Mouse (Mus musculus): ENCODE results near the gene Uncx. TPM values are rescaled to one million over a fixed set of nuclear protein-coding genes. Genes with fewer than 3 reads are reported as not detected.
"Not testable (repeated sequence)": the region's sequence is repeated elsewhere in the genome, so short reads cannot be mapped to it uniquely, and the experiment has no call there.

Uncx gene
- polyA plus RNA-seq, 1 experiment from 2014 or later = not detected

GRCm38 (mm10) chr5:139566640-139567399, 23.5 kb downstream of the Uncx start:
- Histone ChIP-seq H3K36me3 (ENCODE audit: inconsistent target) (no peaks in the 10 kb centered on the region), H3K27ac (no peak overlapping the region), H3K79me2 (ENCODE audit: inconsistent target) (no peaks in the 10 kb centered on the region), H3K4me3 (ENCODE audit: inconsistent target) (no peak overlapping the region)
- 70% methylated on average over 6 of the region's 6 CpGs for WGBS (ENCODE audit: missing documents)

- Histone ChIP-seq H3K79me2 (ENCODE audit: inconsistent target) (no peaks in the 10 kb centered on the region), H3K36me3 (ENCODE audit: inconsistent target) (no peaks in the 10 kb centered on the region), H3K27ac (no peak overlapping the region), H3K4me3 (ENCODE audit: inconsistent target) (no peak overlapping the region)
- 55% methylated on average over 2 of the region's 2 CpGs for WGBS (ENCODE audit: missing documents)
Observed at GRCm38 (mm10) chr5:139568079-139568478, 24.8 kb downstream of the Uncx start.

GRCm38 (mm10) chr5:139572526-139572925, 29.2 kb downstream of the Uncx start:
- Histone ChIP-seq H3K36me3 (ENCODE audit: inconsistent target) (no peaks in the 10 kb centered on the region), H3K79me2 (ENCODE audit: inconsistent target) (no peaks in the 10 kb centered on the region), H3K4me3 (ENCODE audit: inconsistent target) (no peak overlapping the region), H3K27ac (no peak overlapping the region)
- WGBS (ENCODE audit: missing documents) = 43% methylated on average over 7 of the region's 7 CpGs

GRCm38 (mm10) chr5:139573606-139574311, 30.5 kb downstream of the Uncx start:
- WGBS (ENCODE audit: missing documents) = 80% methylated on average over 7 of the region's 7 CpGs
- Histone ChIP-seq H3K79me2 (ENCODE audit: inconsistent target) (no peaks in the 10 kb centered on the region), H3K36me3 (ENCODE audit: inconsistent target) (no peaks in the 10 kb centered on the region), H3K4me3 (ENCODE audit: inconsistent target) (no peak overlapping the region), H3K27ac (no peak overlapping the region)

- Histone ChIP-seq H3K79me2 (ENCODE audit: inconsistent target) (no peaks in the 10 kb centered on the region), H3K36me3 (ENCODE audit: inconsistent target) (no peaks in the 10 kb centered on the region), H3K27ac (no peak overlapping the region), H3K4me3 (ENCODE audit: inconsistent target) (no peak overlapping the region)
- 87% methylated on average over 9 of the region's 9 CpGs for WGBS (ENCODE audit: missing documents)
Observed at GRCm38 (mm10) chr5:139575054-139575453, 31.8 kb downstream of the Uncx start.

GRCm38 (mm10) chr5:139580171-139580743, 37.0 kb downstream of the Uncx start:
- H3K27ac ChIP-seq = no peak overlapping the region
- no peaks in the 10 kb centered on the region for H3K36me3 ChIP-seq (ENCODE audit: inconsistent target)
- H3K79me2 ChIP-seq (ENCODE audit: inconsistent target) = no peaks in the 10 kb centered on the region
- H3K4me3 ChIP-seq (ENCODE audit: inconsistent target) = no peak overlapping the region
- WGBS (ENCODE audit: missing documents) = 48% methylated on average over 27 of the region's 27 CpGs

- H3K36me3 ChIP-seq (ENCODE audit: inconsistent target) = no peaks in the 10 kb centered on the region
- no peaks in the 10 kb centered on the region for H3K79me2 ChIP-seq (ENCODE audit: inconsistent target)
- no peak overlapping the region for H3K27ac ChIP-seq
- no peak overlapping the region for H3K4me3 ChIP-seq (ENCODE audit: inconsistent target)
- 10% methylated on average over 10 of the region's 10 CpGs for WGBS (ENCODE audit: missing documents)
Observed at GRCm38 (mm10) chr5:139581308-139581868, 38.1 kb downstream of the Uncx start.

GRCm38 (mm10) chr5:139584971-139585747, 41.9 kb downstream of the Uncx start:
- Histone ChIP-seq H3K27ac (no peak overlapping the region), H3K36me3 (ENCODE audit: inconsistent target) (no peaks in the 10 kb centered on the region), H3K79me2 (ENCODE audit: inconsistent target) (no peaks in the 10 kb centered on the region), H3K4me3 (ENCODE audit: inconsistent target) (no peak overlapping the region)
- WGBS (ENCODE audit: missing documents) = 12% methylated on average over 39 of the region's 39 CpGs

GRCm38 (mm10) chr5:139585748-139586060, 42.4 kb downstream of the Uncx start:
- H3K27ac ChIP-seq = no peak overlapping the region
- H3K79me2 ChIP-seq (ENCODE audit: inconsistent target) = no peaks in the 10 kb centered on the region
- 23% methylated on average over 8 of the region's 8 CpGs for WGBS (ENCODE audit: missing documents)
- no peaks in the 10 kb centered on the region for H3K36me3 ChIP-seq (ENCODE audit: inconsistent target)
- H3K4me3 ChIP-seq (ENCODE audit: inconsistent target) = no peak overlapping the region

- not testable (repeated sequence) for H3K27ac ChIP-seq; H3K36me3 ChIP-seq (ENCODE audit: inconsistent target); H3K79me2 ChIP-seq (ENCODE audit: inconsistent target); H3K4me3 ChIP-seq (ENCODE audit: inconsistent target)
- WGBS (ENCODE audit: missing documents) = 88% methylated on average over 4 of the region's 5 CpGs
Observed at GRCm38 (mm10) chr5:139587459-139587858, 44.2 kb downstream of the Uncx start.

- not testable (repeated sequence) for H3K36me3 ChIP-seq (ENCODE audit: inconsistent target); H3K79me2 ChIP-seq (ENCODE audit: inconsistent target); H3K4me3 ChIP-seq (ENCODE audit: inconsistent target); H3K27ac ChIP-seq
- WGBS (ENCODE audit: missing documents) = 29% methylated on average over 5 of the region's 6 CpGs
Observed at GRCm38 (mm10) chr5:139590682-139591360, 47.5 kb downstream of the Uncx start.

- Histone ChIP-seq H3K79me2 (ENCODE audit: inconsistent target) (no peaks in the 10 kb centered on the region), H3K36me3 (ENCODE audit: inconsistent target) (no peaks in the 10 kb centered on the region), H3K4me3 (ENCODE audit: inconsistent target) (no peak overlapping the region), H3K27ac (no peak overlapping the region)
- 93% methylated on average over 3 of the region's 3 CpGs for WGBS (ENCODE audit: missing documents)
Observed at GRCm38 (mm10) chr5:139592011-139592410, 48.7 kb downstream of the Uncx start.

- no peak overlapping the region for H3K4me3 ChIP-seq (ENCODE audit: inconsistent target)
- H3K36me3 ChIP-seq (ENCODE audit: inconsistent target) = no peaks in the 10 kb centered on the region
- WGBS (ENCODE audit: missing documents) = 68% methylated on average over 2 of the region's 3 CpGs
- H3K79me2 ChIP-seq (ENCODE audit: inconsistent target) = no peaks in the 10 kb centered on the region
- no peak overlapping the region for H3K27ac ChIP-seq
Observed at GRCm38 (mm10) chr5:139592850-139593249, 49.6 kb downstream of the Uncx start.

GRCm38 (mm10) chr5:139593746-139594145, 50.5 kb downstream of the Uncx start:
- Histone ChIP-seq H3K36me3 (ENCODE audit: inconsistent target) (no peaks in the 10 kb centered on the region), H3K27ac (no peak overlapping the region), H3K79me2 (ENCODE audit: inconsistent target) (no peaks in the 10 kb centered on the region), H3K4me3 (ENCODE audit: inconsistent target) (no peak overlapping the region)
- WGBS (ENCODE audit: missing documents) = 22% methylated on average over 21 of the region's 21 CpGs

Measured in macrophage (primary cell).